Mouse (Mus musculus) cerebellum, adult 11 months (tissue): Measurements from ENCODE around the gene Hs6st2.

Experiments used
- DNase-seq: peaks from one replicate; pipeline ENCODE4 v3.0.0; 2022

Gene Hs6st2

DNA sequence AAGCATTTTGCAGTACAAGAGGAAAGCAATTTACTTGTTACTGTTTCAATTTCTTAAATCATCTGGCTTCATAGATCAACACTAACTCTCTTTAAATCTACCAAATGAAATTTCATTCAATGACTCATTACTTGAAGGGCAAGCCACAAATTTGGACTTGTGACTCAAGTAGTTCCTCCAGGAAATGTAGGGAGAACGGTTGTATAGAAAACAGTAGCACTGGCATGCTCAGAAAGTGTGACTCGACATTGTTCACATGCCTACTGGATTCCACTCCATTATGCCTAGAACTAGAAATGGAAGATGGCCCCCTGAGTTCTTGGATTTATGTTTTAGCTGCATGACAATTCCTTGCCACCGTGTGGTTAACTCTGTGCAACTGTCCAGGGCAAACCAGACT lies 100.0 kb downstream of the Hs6st2 start:
- DNase-seq: no peak

DNA sequence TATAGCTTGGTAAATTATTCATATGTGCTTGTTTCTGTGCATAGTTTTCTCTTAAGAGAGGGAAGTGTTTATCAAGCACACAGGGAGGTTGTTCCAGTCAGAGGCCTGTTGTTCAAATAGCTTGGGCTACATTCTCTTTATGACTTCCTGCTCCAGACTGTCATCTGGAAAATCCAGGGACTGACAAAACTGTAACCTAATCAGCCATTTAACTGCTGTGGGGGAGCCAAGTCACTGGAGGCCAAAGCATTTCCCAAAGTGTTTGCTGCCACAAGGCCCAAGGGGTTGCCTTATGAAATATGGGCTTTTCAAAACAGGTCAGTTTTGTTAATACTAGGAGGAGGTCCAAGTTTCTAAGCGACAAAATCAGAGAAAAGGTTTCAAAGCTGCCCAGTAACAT lies 119.8 kb downstream of the Hs6st2 start:
- DNase-seq: no peak

DNA sequence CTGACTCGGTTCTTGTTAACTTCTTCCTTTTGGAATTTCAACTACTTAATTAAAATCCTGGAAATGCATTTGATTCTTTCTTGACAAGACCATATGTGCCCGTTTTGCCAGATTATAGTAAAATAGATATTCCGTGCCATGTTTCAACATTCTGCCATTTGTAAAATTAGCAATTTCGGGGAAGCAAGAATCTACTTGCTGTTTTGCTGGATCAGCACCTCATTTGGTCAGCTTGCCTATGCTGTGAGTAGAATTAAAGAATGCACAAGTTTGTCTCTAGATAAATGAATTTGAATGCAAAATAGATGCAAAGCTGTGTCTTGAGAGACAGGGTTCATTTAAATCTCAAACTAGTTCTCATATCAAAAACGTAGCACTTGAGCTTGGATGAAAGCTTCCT lies 142.0 kb downstream of the Hs6st2 start:
- DNase-seq: no peak

DNA sequence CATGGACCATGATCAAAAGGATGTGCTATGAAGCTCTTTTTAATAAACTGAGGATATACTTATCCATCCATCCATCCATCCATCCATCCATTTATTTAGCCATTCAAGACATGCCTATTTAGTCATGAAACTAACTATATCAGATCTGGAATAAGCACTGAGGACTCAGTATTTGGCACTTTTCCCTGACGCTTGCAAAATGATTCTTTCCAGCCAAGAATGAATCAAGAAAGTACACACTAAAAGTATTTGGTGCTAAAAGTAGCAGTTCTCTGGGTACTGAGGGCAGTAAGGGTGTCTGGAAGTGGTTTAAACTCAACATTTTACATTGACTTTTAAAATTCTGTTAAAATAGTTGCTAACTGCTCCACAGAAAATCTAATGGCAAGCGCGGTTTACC lies 144.6 kb downstream of the Hs6st2 start:
- no peak for DNase-seq

DNA sequence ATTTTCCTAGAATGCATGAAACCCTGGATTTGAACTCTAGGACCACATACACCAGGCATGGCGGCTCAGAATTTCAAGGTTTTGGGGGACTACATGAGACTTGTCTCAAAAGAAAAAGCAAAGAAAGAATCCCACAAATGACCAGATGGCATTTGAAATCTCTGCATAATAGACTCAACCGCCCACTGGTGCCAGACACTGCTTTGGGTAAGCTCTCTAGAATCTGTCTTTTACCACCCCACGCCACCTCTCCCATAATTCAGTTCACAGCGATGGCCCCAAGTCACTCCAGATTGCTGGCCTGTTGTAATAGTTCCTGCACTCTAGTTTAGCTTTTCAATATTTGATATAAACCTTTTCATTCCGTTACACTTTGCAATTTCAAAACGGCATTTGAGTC lies 146.4 kb downstream of the Hs6st2 start:
- DNase-seq: no peak

DNA sequence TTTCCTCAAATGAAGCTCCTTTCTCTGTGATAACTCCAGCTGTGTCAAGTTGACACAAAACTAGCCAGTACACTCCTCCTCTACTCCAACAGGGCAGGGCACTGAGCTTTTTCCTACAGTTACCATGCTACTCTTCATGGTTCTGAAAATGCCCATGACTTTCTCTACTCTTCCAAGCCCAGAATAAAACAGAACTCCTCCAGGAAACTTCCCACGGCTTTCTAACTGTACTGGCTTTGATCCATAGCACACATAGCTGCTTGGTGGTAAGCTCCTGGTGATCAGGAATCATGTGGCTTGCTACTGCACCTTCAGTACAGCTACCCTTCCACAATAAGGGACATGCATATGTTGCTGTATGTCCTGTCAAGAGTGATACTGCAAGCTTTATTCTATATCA lies 150.5 kb downstream of the Hs6st2 start:
- DNase-seq: no peak

DNA sequence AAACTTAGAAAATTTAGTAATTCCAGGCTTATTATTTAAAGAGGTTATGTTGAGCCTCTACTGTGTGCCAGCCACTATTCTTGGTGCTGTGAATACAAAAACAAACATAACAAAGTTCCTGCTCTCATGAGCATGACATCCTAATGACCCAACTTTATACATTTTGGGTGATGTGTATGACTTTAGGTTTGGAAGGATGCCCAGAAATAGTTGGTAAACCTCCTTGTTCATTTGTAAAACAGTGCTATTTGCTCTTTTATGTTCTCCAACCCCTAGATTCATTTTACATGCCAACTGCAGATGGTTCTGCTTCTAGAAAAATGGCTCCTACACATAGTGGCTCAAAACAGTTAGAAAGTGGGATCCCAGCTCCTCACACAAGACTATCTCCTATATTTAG lies 153.1 kb downstream of the Hs6st2 start:
- DNase-seq: no peak

DNA sequence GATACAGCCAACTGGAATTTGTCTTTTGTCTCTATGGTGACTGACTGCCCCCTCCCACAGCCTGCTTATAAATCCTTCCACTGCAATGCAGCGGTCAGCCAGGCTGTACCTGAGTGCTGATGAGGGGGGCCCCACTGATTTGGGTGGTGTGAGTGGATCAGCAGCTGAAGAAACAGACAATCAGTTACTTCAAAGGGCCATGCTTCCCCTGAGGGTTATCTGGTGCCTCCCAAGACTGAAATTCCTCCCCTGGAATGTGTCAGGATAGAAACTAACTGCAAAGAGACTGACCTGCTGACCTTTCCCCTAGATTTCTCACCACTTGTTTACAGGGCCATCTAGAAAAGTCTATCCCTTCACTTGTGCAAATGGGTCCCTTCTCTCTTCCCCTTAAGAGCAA lies 166.8 kb downstream of the Hs6st2 start:
- no peak for DNase-seq

DNA sequence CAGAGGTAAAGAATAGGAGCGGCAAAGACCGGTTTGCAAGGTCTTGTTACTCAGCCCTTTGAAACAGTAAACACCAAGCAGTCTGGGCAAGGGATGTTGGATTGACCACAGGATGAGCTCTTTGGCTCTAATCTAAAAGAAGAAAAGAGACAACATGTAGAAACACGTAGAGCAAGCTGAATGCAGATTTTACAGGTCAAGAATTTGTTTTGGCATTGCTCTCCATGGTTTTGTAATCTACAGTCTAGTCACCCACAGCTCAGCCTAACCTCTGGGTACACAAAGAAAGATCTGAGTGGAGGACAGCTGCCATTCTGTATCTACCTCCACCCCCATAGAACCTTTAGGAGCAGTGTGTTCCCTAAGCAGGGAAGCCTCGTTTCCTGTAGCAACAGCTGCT lies 175.1 kb downstream of the Hs6st2 start:
- DNase-seq: no peak

DNA sequence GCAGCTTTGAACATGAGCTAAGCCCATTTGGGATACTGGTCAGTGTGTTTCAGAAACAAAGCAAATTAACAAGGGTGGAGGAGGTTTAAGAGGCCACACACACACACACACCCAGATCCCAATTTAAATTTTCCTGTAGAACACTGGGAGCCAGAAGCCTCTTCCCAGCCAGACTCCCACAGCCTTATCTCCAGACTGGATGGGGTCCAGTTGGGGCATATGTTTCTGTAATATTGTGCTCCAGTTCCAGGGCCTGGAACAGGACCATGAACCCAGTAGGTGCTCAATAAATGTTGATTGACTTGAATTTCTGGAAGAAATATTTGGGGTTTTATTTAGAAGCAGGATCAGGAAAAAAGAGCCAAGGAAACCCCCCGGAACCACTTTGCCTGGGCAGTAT lies 176.0 kb downstream of the Hs6st2 start:
- DNase-seq: peak; percentile 66

DNA sequence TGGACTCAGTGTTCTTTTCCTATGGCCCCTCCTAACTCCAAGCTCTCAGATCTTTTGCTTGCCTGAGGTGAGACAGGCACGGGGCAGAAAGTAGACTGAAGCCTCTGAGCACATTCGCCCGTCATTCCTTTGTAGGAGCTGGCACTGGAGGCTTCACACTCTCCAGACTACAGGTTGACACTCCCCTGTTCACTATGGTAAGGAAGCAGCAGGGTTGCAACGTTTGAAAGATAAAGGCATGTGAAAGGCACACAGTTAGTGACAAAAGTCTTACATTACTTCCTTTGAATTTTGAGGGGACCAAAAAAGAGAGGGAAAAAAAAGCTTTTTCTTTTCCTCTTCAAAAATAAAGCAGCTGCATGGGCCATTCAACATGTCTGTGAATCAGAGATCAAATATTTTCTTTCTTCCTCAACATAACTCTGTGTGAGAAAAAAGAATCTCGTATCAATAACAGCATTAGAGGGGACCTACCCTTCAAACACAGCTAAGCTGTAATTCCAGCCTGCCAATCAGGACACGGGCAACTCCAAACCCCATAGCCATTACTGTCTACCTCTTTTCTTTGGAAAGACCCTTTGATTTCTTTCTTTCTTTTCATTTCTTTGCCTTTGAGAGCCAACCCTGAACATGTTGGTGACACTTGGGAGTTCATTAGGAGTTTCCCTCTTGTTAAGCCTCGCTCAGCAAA lies 177.7 kb downstream of the Hs6st2 start:
- DNase-seq: no peak

DNA sequence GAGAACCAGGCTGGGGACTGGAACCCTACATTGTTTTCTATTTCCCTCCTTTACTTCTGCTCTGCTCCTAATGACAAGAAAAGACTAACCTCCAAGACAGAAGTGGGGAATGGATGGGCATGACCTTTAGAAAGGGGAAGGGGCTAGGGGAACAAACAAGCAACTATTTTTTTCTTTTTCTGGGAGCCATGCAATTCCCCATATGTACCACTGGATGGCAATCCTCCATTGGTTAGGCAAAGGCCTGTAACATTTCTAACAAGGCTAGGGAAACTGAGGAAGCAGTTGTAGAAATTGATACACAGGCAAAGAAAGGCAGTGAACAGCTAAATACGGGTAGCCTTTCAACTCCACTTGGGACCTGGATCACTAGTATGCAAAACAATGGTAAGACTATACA lies 183.8 kb downstream of the Hs6st2 start:
- no peak for DNase-seq

DNA sequence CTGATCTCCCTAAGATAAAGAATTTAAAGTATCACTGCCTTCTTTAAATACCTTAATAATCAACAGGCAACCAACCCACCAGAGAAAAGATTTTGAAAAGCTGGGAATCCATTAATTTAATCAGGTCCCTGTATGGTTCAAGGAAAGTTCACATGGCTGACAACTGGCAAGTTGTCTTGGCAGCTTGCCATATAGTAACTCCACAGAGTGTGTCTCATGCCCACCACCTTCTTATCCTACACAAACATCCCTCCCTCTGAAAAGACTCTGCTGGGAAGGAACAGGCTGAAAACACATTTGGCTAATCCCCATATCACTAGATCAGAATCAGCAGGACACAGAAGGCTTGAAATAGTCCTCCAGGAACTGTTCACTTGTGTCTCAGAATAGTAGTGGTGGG lies 193.3 kb downstream of the Hs6st2 start:
- DNase-seq: no peak

DNA sequence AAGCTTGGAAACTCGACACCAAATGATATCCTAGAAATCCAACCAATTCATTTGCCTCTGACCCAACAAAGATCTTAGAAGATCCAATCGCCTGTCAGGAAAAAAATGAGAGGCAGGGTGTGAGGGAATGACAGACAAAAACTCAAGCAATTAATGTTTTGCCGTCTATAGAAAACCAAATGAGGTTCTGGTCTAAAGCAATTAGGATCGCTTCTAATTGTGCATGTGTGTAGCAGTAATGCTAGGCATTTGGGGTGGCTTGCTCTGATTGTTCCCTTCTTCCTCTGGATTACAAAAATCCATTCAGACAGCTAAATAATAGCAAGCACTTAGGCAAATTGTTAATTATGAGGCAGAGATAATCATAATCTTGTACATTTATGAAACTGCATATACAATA lies 212.2 kb downstream of the Hs6st2 start:
- DNase-seq: no peak

DNA sequence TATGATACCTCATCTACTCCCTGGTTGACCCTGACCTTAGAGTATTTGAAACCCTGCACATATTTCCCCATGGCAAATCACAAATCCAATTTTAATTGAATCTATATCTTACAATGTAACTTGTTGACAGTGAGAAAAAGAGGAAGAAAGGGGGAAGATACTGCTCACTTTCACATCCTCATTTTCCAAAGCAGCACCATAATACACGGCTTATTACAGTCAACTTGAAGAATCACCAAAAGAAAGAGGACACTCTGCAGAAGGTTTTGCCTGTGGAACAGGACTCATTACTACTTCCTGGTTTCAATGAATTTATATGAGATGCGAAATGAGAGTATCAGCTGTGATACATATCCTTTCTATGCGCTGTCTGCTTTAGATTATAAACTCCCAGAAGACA lies 220.2 kb downstream of the Hs6st2 start:
- no peak for DNase-seq

DNA sequence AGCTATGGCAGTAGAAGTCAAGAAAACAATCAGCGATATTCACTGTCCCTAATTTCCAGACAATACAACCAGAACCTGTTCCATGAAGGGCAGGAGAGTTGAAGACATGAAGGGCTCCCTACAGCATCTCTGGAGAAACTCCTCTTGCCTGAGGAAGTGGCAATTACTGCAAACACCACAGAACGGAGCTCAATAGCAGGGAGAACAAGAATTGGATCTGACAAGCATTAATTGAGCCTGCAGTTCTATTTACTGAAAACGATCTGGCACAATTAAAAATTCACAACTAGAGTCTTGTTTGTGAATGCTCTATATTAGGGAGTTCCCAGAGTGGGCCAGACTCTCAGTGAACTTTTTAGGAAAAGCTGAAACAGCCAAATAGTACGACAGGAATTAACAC lies 238.3 kb downstream of the Hs6st2 start:
- DNase-seq: no peak

DNA sequence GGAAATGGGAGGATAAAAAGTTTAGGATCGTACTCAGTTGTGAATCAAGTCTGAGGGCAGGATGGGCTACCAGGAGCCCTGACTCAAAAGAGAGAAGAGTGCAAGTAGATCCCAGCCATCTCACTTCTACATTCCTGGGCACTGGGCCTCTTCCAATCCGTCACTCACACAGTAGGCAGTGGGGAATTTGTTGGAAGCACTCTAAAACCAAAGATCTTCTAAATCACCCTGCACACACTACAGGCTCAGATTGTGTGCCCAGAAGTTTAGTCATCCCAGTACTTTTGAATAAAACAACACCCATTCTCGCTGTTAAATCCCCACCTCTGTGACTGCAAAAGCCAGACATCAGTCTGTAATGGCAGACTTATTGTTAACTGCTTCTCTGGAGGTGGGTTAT lies 249.9 kb downstream of the Hs6st2 start:
- DNase-seq: no peak

DNA sequence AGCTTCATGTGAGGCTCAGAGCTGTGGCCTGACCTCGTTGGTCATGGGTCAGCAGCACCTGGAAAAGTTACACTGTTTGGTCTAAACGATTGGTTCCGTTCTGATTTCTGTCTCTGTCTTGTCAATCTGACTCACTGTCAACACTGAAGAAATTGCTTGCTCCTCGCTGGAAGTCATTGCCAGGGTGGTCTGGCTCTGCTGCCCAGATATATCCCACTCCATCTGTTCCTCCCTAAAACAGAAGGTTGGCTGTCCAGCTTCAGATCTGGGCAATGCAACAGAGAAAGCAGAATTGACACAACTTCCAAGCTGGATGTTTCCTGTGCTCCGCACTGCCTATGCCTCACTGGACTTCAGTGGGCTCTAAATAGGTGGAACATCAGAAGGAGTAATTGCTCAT lies 256.6 kb downstream of the Hs6st2 start:
- DNase-seq: no peak

DNA sequence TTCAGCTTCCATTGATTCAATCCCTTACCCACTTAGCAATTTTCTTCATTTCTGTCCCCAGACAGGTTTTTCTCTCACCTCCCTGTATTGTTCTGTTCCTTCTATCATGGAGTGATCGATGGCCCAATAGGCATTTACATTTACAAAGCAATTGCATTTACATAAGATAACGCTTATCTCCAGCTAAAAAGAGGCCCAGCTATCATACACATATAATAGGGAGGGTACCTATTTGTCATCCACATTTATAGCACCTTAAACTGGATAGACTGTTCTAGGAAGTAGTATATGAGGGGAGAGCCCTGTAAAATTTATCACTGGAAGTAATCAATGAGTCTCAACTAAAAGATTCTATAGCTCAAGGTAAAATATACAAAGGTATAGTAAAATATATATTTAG lies 271.4 kb downstream of the Hs6st2 start:
- DNase-seq: no peak

DNA sequence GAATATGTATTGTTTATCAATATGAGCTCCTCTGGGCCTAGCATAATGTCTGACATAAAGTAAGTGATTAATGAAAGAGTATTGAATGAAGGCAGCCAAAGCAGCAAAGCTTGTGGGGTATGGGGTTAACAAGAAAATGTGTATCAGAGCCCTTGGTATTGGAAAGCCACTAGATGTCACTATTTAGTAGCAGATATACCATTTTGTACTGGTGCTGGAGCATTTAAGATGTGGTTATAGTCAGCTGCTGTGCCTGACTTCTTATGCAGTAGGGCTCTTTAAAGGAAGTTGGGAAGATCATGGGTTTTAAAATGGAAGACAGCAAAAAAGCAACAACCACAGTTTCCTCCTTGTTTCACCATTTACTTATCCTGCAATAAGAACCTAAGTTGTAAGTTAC lies 284.2 kb downstream of the Hs6st2 start:
- DNase-seq: no peak

DNA sequence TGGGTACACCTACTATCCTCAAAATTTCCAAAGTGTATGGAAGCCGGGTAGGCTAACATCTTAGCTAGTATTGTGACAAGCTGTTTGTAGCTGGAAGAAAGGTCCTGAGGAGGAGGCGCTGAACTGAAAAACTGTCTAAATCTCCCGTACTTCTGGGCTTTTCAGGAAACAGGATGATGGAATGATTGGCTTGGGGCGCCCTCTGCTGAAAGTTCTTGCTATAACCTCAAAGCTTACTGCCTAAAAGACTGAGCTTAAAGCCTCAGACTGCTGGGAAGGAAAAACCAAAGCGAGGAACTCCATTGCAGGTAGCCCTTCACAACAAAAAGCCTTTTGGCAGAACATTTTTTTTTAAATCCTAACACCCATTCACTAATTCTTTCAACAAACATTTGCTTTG lies 307.0 kb downstream of the Hs6st2 start:
- peak; percentile 47 for DNase-seq

DNA sequence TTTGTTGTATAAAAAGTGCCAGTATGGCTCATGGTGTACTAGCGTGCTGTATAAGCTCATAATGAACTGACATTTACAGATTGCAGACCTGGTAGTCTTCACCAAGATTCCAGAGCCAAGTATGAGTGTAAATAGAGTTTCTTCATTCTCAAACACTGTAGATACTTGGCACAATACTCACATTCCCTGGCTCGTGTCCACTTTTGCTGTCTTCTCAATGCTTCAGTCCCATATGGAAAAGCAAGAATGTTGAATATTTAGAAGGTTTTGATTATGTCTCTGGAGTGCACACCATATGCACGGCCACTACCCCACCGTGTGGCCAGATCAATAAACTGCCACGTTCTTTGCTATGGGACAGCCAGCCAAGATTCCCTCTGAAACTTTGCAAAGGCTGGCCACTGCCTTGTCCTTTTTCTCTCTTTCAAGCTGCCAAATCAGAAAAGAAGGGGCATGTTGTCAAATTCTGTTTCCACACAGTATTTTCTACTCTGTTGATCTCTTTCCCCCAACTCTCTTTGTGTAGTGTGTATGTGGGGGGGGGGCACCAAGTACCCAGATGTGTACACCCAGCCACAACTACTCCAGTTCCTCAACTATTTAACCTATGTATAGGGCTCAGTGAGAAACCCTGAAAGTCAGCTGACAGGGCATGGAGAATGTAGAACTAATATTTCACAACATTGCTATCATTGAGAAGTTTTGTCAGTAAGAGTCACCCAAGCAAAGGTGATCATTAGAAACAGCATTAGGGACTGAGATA lies 309.0 kb downstream of the Hs6st2 start:
- DNase-seq: no peak

DNA sequence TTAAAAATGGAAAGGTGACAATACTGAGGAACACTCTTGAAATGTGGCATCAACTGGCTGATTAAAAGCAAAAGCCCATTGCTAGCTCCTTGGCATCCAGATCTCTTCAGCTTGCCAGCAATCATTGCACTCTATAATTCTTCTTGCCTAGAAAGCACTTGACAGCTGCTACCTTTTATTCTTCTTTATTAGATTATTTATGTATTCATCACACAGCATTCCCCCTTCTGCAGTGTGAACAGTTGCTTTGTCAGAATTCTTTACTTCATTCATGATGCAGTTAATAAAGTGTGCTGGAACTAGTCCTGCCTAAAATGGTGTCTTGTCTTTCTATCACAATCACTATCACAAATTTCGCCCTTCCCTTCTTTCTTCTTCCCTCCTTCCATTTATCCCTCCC lies 332.0 kb downstream of the Hs6st2 start:
- no peak for DNase-seq

DNA sequence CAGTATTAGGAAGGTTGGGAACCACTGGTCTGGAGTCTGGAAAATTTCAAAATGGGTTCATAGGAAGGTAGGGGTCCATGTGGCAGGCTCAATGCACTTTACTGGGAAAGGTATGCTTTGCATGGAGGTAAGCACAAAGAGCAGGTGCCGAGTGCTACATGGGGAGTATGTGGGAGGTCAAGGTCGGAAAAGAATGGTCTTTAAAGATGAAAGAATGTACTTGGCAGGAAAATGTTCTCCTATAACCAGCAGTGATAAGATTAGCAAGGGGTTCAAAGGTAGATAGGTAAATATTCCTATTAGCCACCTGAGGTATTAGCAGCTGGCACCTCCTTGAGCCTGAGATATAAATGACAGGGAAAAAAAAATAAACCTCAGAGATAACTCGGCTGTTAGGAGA lies 338.1 kb downstream of the Hs6st2 start:
- no peak for DNase-seq
